Mouse (Mus musculus): Measurements from ENCODE around the gene Gm8180. TPM values are rescaled to one million over a fixed set of nuclear protein-coding genes. Genes with fewer than 3 reads are reported as not detected.
"Not testable (repeated sequence)": the region's sequence is repeated elsewhere in the genome, so short reads cannot be mapped to it uniquely, and the experiment has no call there.

Gene Gm8180
- polyA plus RNA-seq (2015; fragmentation: Nextera tagmentation; extraction: Ambion mirVana): not detected in 2 replicates

DNA sequence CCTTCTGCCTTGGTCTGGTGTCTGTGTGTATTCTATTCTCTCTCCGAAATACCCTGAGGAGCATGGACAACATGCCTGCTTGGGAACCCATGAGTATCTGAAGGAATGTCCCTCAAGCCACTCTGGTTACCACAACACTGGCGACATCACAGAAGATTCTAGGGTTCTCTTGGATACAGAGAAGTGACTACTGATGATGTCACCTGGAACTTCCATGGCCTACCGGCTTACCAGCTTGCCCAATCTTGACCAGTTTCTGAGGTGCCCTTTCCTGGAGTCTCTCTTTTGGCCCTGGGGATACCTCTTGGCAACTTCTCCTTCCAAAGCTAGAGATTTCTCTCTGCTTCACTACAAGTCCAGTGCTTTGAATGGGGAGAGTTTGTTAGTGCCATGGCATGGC lies at the start of gene Gm8180:
Gene Gm8180 (minus strand): TSS at position 101 of the 400 bp plus-strand sequence.
- H3K4me1 ChIP-seq (ENCODE audit: control insufficient read depth, insufficient read depth, low read length); H3K36me3 ChIP-seq (ENCODE audit: control insufficient read depth, insufficient read depth, low read length); H3K9ac ChIP-seq (ENCODE audit: low read depth, low read length); H3K27ac ChIP-seq (ENCODE audit: low read length); H3K4me2 ChIP-seq (ENCODE audit: low read depth, low read length); ATAC-seq; H3K9me3 ChIP-seq (ENCODE audit: control insufficient read depth, low read length); H3K27me3 ChIP-seq (replicated peaks; ENCODE audit: control insufficient read depth, insufficient read depth, low read length); H3K4me3 ChIP-seq (ENCODE audit: low read length): not testable (repeated sequence)
- 85% methylated on average over 3 of the region's 3 CpGs for WGBS

GRCm38 (mm10) chr14:43830385-43830784 lies 45.8 kb upstream of the Gm8180 start:
- H3K4me2 ChIP-seq (ENCODE audit: low read depth, low read length); H3K27ac ChIP-seq (ENCODE audit: low read length): not testable (repeated sequence)

GRCm38 (mm10) chr14:43824176-43824575 lies 39.6 kb upstream of the Gm8180 start:
- H3K4me1 ChIP-seq (ENCODE audit: control insufficient read depth, insufficient read depth, low read length); H3K9ac ChIP-seq (ENCODE audit: low read depth, low read length); H3K27me3 ChIP-seq (replicated peaks; ENCODE audit: control insufficient read depth, insufficient read depth, low read length); H3K36me3 ChIP-seq (ENCODE audit: control insufficient read depth, insufficient read depth, low read length); H3K4me2 ChIP-seq (ENCODE audit: low read depth, low read length); H3K9me3 ChIP-seq (ENCODE audit: control insufficient read depth, low read length); H3K4me3 ChIP-seq (ENCODE audit: low read length); ATAC-seq; H3K27ac ChIP-seq (ENCODE audit: low read length): not testable (repeated sequence)
- 81% methylated on average over 6 of the region's 6 CpGs for WGBS

More at GRCm38 (mm10) chr14:43830385-43830784, 45.8 kb upstream of the Gm8180 start:
- not testable (repeated sequence) for H3K36me3 ChIP-seq (ENCODE audit: control insufficient read depth, insufficient read depth, low read length); H3K9ac ChIP-seq (ENCODE audit: low read depth, low read length); H3K27me3 ChIP-seq (replicated peaks; ENCODE audit: control insufficient read depth, insufficient read depth, low read length); ATAC-seq; H3K9me3 ChIP-seq (ENCODE audit: control insufficient read depth, low read length); H3K4me3 ChIP-seq (ENCODE audit: low read length); H3K4me1 ChIP-seq (ENCODE audit: control insufficient read depth, insufficient read depth, low read length)
- 63% methylated on average over 1 of the region's 1 CpGs for WGBS

GRCm38 (mm10) chr14:43821869-43822268 lies 37.3 kb upstream of the Gm8180 start:
- not testable (repeated sequence) for H3K4me3 ChIP-seq (ENCODE audit: low read length); H3K9me3 ChIP-seq (ENCODE audit: control insufficient read depth, low read length); H3K4me1 ChIP-seq (ENCODE audit: control insufficient read depth, insufficient read depth, low read length); H3K4me2 ChIP-seq (ENCODE audit: low read depth, low read length); ATAC-seq; H3K27ac ChIP-seq (ENCODE audit: low read length); H3K27me3 ChIP-seq (replicated peaks; ENCODE audit: control insufficient read depth, insufficient read depth, low read length); H3K36me3 ChIP-seq (ENCODE audit: control insufficient read depth, insufficient read depth, low read length); H3K9ac ChIP-seq (ENCODE audit: low read depth, low read length)
- 38% methylated on average over 1 of the region's 2 CpGs for WGBS

GRCm38 (mm10) chr14:43812458-43812857 lies 27.9 kb upstream of the Gm8180 start:
- H3K4me1 ChIP-seq (ENCODE audit: control insufficient read depth, insufficient read depth, low read length); H3K4me2 ChIP-seq (ENCODE audit: low read depth, low read length); ATAC-seq; H3K27me3 ChIP-seq (replicated peaks; ENCODE audit: control insufficient read depth, insufficient read depth, low read length); H3K9me3 ChIP-seq (ENCODE audit: control insufficient read depth, low read length); H3K36me3 ChIP-seq (ENCODE audit: control insufficient read depth, insufficient read depth, low read length); H3K27ac ChIP-seq (ENCODE audit: low read length); H3K9ac ChIP-seq (ENCODE audit: low read depth, low read length); H3K4me3 ChIP-seq (ENCODE audit: low read length): not testable (repeated sequence)
- WGBS: 78% methylated on average over 8 of the region's 9 CpGs

DNA sequence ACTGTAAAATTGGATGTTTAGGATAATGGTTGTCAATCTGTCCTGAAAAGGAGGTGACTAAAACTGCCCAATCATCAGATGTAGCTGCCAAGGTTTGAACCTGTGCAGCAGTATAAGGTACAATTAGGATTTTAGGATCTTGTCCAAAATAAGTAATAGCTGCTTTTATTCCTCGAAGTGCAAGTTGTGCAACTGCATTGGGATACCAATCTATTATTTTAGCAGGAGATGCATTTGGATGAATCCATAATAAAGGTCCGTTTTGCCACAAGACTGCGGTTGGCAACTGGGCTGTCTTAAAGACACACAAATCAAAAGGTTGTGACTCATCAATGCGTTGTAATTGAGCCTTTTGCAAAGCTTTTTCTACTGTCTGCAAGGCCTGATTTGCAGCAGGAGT lies 23.6 kb upstream of the Gm8180 start:
- not testable (repeated sequence) for H3K9ac ChIP-seq (ENCODE audit: low read depth, low read length); H3K4me3 ChIP-seq (ENCODE audit: low read length); H3K4me1 ChIP-seq (ENCODE audit: control insufficient read depth, insufficient read depth, low read length); H3K9me3 ChIP-seq (ENCODE audit: control insufficient read depth, low read length); H3K36me3 ChIP-seq (ENCODE audit: control insufficient read depth, insufficient read depth, low read length); ATAC-seq; H3K27me3 ChIP-seq (replicated peaks; ENCODE audit: control insufficient read depth, insufficient read depth, low read length); H3K4me2 ChIP-seq (ENCODE audit: low read depth, low read length); H3K27ac ChIP-seq (ENCODE audit: low read length)
- 69% methylated on average over 4 of the region's 4 CpGs for WGBS

GRCm38 (mm10) chr14:43804435-43804834 lies 19.9 kb upstream of the Gm8180 start:
- not testable (repeated sequence) for ATAC-seq; H3K4me1 ChIP-seq (ENCODE audit: control insufficient read depth, insufficient read depth, low read length); H3K9me3 ChIP-seq (ENCODE audit: control insufficient read depth, low read length); H3K4me3 ChIP-seq (ENCODE audit: low read length); H3K9ac ChIP-seq (ENCODE audit: low read depth, low read length); H3K4me2 ChIP-seq (ENCODE audit: low read depth, low read length); H3K36me3 ChIP-seq (ENCODE audit: control insufficient read depth, insufficient read depth, low read length); H3K27me3 ChIP-seq (replicated peaks; ENCODE audit: control insufficient read depth, insufficient read depth, low read length); H3K27ac ChIP-seq (ENCODE audit: low read length)
- WGBS: 16% methylated on average over 7 of the region's 7 CpGs

DNA sequence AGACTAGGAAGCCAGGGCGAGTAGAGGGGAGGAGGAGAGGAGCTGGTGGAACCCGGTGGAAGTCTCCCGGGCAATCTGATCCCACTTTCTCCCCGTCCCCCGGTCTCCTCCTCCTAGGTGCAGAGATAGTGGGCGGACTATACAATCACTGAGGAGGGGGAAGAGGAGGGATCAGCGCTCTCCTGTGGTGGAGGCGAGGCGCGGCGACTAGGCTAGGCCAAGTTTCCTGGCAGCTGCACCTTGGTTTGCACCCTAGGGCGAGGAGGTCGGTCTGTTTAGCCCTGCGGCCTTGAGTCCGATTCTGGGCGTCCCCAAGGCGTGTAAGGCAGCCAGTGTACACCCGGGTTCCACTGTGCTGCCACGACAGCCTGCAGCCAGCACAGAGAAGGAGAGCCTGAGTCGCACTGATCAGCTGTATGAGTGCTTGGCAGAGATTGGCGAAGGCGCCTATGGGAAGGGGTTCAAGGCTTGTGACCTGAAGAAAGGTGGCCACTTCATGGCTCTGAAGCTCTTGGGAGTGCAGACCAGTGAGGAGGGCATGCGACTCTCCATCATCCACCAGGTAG lies 12.4 kb upstream of the Gm8180 start:
- not testable (repeated sequence) for H3K4me3 ChIP-seq (ENCODE audit: low read length); H3K4me1 ChIP-seq (ENCODE audit: control insufficient read depth, insufficient read depth, low read length); H3K36me3 ChIP-seq (ENCODE audit: control insufficient read depth, insufficient read depth, low read length); H3K27me3 ChIP-seq (replicated peaks; ENCODE audit: control insufficient read depth, insufficient read depth, low read length); H3K9ac ChIP-seq (ENCODE audit: low read depth, low read length); H3K9me3 ChIP-seq (ENCODE audit: control insufficient read depth, low read length); H3K27ac ChIP-seq (ENCODE audit: low read length)
- peak overlapping the region; percentile 23; the same call in 1 of the 2 replicates for H3K4me2 ChIP-seq (ENCODE audit: low read depth, low read length)
- peak; percentile 79 for ATAC-seq
- WGBS: 14% methylated on average over 22 of the region's 23 CpGs

DNA sequence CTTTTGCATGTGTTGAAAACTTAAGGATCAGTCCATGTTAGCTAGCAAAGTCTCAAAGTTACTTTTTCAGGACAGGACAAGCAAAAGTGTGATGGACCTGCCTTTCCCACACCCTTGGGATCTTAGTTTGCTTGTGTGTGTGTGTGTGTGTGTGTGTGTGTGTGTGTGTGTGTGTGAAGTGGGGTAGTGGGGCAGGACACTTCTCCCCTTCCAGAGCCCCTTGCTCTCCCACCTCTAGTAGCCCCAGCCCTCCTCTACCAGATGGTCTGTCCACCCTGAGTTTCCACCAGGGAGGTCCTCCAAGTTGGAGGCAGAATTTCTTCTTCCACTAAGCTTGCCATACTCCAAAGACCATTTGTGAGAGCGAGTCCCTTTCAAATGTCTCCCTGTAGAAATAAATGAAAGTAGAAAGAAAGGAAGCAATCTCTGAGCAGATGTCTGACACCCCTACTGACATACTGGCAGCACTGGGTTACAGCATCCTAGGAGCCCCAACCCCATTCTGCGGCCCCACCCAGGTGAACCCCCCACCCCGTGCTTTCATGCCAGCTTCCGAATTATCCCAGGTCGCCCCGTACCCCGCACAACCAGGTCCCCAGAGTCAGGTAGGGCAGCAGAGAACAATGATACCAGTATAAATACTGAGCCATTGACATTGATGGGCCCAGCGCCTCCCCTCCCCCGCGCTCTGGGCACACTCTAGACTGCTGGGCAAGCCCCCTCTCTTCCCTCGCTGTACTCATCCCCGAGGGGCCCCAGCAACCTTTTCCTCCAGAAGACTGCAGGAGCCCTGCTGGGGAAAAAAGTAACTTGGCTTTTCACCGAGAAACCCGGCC lies 11.7 kb upstream of the Gm8180 start:
- WGBS: 21% methylated on average over 14 of the region's 14 CpGs

More for the DNA sequence above, 11.7 kb upstream of the Gm8180 start:
- H3K4me2 ChIP-seq (ENCODE audit: low read depth, low read length): peak overlapping the region; percentile 23; the same call in 1 of the 2 replicates
- H3K27me3 ChIP-seq (replicated peaks; ENCODE audit: control insufficient read depth, insufficient read depth, low read length): no peaks in the 10 kb centered on the region
- peak; percentile 53; the same call in 1 of the 2 replicates for ATAC-seq
- no peak overlapping the region for H3K27ac ChIP-seq (ENCODE audit: low read length)
- H3K36me3 ChIP-seq (ENCODE audit: control insufficient read depth, insufficient read depth, low read length): no peaks in the 10 kb centered on the region
- no peak overlapping the region for H3K9ac ChIP-seq (ENCODE audit: low read depth, low read length)
- no peaks in the 10 kb centered on the region for H3K4me1 ChIP-seq (ENCODE audit: control insufficient read depth, insufficient read depth, low read length)
- H3K4me3 ChIP-seq (ENCODE audit: low read length): no peak overlapping the region
- H3K9me3 ChIP-seq (ENCODE audit: control insufficient read depth, low read length): no peaks in the 10 kb centered on the region

Data from intestine, embryonic 16.5 days (tissue).